Mouse (Mus musculus) layer of hippocampus, postnatal 14 days (tissue): ENCODE data around the gene Ccdc158. TPM values are rescaled to one million over a fixed set of nuclear protein-coding genes. Genes with fewer than 3 reads are reported as not detected.

ENCODE experiments used
- DNase-seq, 2 experiments: peaks; one replicate each; pipeline ENCODE4 v3.0.0; 2021 to 2022; ENCODE audit warnings: low spot score in 2 of 2, mixed read lengths in 1 of 2
- long read RNA-seq, 2 experiments: library from polyadenylated mRNA; stranded (forward); transcript quantifications; one replicate each; pipeline ENCODE4 v2.0.0; 2021
- total RNA-seq, 2 experiments: library from RNA; stranded (reverse); gene quantifications; 2 replicates each; pipeline ENCODE4 v1.2.3; 2021

The Ccdc158 gene
- total RNA-seq, result under 1 TPM; 0.33 to 0.88 TPM
- long read RNA-seq, experiment 1, result 0 reads
- long read RNA-seq, experiment 2, partial matches to known transcripts, result 0 of 1 reads
- long read RNA-seq, experiment 2, other reads (novel, unspliced or antisense), result 1 of 1 reads

GRCm38 (mm10) chr5:92674859-92675573 lies at the start of gene Ccdc158:
Ccdc158 (minus strand) TSS chr5:92675271.
- DNase-seq, result peak; percentile 26 to 58

- DNase-seq, result no peak
Measured at GRCm38 (mm10) chr5:92721610-92722009, 46.5 kb upstream of the Ccdc158 start.

- no peak for DNase-seq
Measured at GRCm38 (mm10) chr5:92718856-92719255, 43.8 kb upstream of the Ccdc158 start.

- no peak for DNase-seq
Measured at GRCm38 (mm10) chr5:92717666-92718360, 42.7 kb upstream of the Ccdc158 start.

- DNase-seq, result no peak
Measured at GRCm38 (mm10) chr5:92715890-92716289, 40.8 kb upstream of the Ccdc158 start.

GRCm38 (mm10) chr5:92715319-92715718 lies 40.2 kb upstream of the Ccdc158 start:
- no peak for DNase-seq

- DNase-seq, result no peak
Measured at GRCm38 (mm10) chr5:92714886-92715285, 39.8 kb upstream of the Ccdc158 start.

- DNase-seq, result peak in 1 of 2 experiments; percentile 36
Measured at GRCm38 (mm10) chr5:92712621-92713395, 37.7 kb upstream of the Ccdc158 start.

- DNase-seq, result no peak
Measured at GRCm38 (mm10) chr5:92711666-92712290, 36.7 kb upstream of the Ccdc158 start.

GRCm38 (mm10) chr5:92710779-92711178 lies 35.7 kb upstream of the Ccdc158 start:
- no peak for DNase-seq

- DNase-seq, result no peak
Measured at GRCm38 (mm10) chr5:92707921-92708491, 32.9 kb upstream of the Ccdc158 start.

- DNase-seq, result peak in 1 of 2 experiments; percentile 58
Measured at GRCm38 (mm10) chr5:92703671-92704070, 28.6 kb upstream of the Ccdc158 start.

GRCm38 (mm10) chr5:92701750-92702149 lies 26.7 kb upstream of the Ccdc158 start:
- no peak for DNase-seq

- DNase-seq, result no peak
Measured at GRCm38 (mm10) chr5:92698837-92699529, 23.9 kb upstream of the Ccdc158 start.

GRCm38 (mm10) chr5:92698131-92698836 lies 23.2 kb upstream of the Ccdc158 start:
- no peak for DNase-seq

GRCm38 (mm10) chr5:92694316-92694995 lies 19.4 kb upstream of the Ccdc158 start:
- no peak for DNase-seq

GRCm38 (mm10) chr5:92693744-92694143 lies 18.7 kb upstream of the Ccdc158 start:
- DNase-seq, result no peak

- DNase-seq, result no peak
Measured at GRCm38 (mm10) chr5:92692206-92693007, 17.3 kb upstream of the Ccdc158 start.
